Mouse (Mus musculus): ENCODE measurements around the gene Nme8.
A peak's percentile ranks its signal among the peaks of the same experiment; 100 is the strongest.

The Nme8 gene

GRCm38 (mm10) chr13:19697790-19698189, at the start of gene Nme8:
Gene Nme8, minus strand, starts transcription at chr13:19697794.
- DNase-seq (ENCODE audit: low spot score) = peak; percentile 14

GRCm38 (mm10) chr13:19745741-19746140, 48.1 kb upstream of the Nme8 start:
- peak; percentile 12 for DNase-seq (ENCODE audit: low spot score)

GRCm38 (mm10) chr13:19744536-19744935, 46.9 kb upstream of the Nme8 start:
- no peak for DNase-seq (ENCODE audit: low spot score)

GRCm38 (mm10) chr13:19734597-19734996, 37.0 kb upstream of the Nme8 start:
- DNase-seq (ENCODE audit: low spot score) = no peak

GRCm38 (mm10) chr13:19730826-19731225, 33.2 kb upstream of the Nme8 start:
- no peak for DNase-seq (ENCODE audit: low spot score)

GRCm38 (mm10) chr13:19718954-19719353, 21.4 kb upstream of the Nme8 start:
- no peak for DNase-seq (ENCODE audit: low spot score)

GRCm38 (mm10) chr13:19717201-19717600, 19.6 kb upstream of the Nme8 start:
- no peak for DNase-seq (ENCODE audit: low spot score)

GRCm38 (mm10) chr13:19703806-19704205, 6.2 kb upstream of the Nme8 start:
- DNase-seq (ENCODE audit: low spot score) = no peak

GRCm38 (mm10) chr13:19701443-19702078, 4.0 kb upstream of the Nme8 start:
- DNase-seq (ENCODE audit: low spot score) = no peak

- no peak for DNase-seq (ENCODE audit: low spot score)
Observed at GRCm38 (mm10) chr13:19700733-19701442, 3.3 kb upstream of the Nme8 start.

- DNase-seq (ENCODE audit: low spot score) = peak; percentile 78
Observed at GRCm38 (mm10) chr13:19698524-19699173, 1.1 kb upstream of the Nme8 start.

- no peak for DNase-seq (ENCODE audit: low spot score)
Observed at GRCm38 (mm10) chr13:19690417-19690816, 7.2 kb downstream of the Nme8 start.

- DNase-seq (ENCODE audit: low spot score) = no peak
Observed at GRCm38 (mm10) chr13:19689971-19690370, 7.6 kb downstream of the Nme8 start.

GRCm38 (mm10) chr13:19684007-19684406, 13.6 kb downstream of the Nme8 start:
- peak; percentile 63 for DNase-seq (ENCODE audit: low spot score)

GRCm38 (mm10) chr13:19682879-19683640, 14.5 kb downstream of the Nme8 start:
- no peak for DNase-seq (ENCODE audit: low spot score)

- no peak for DNase-seq (ENCODE audit: low spot score)
Observed at GRCm38 (mm10) chr13:19674601-19675000, 23.0 kb downstream of the Nme8 start.

GRCm38 (mm10) chr13:19674025-19674424, 23.6 kb downstream of the Nme8 start:
- no peak for DNase-seq (ENCODE audit: low spot score)

GRCm38 (mm10) chr13:19668355-19669140, 29.0 kb downstream of the Nme8 start:
- no peak for DNase-seq (ENCODE audit: low spot score)

- DNase-seq (ENCODE audit: low spot score) = no peak
Observed at GRCm38 (mm10) chr13:19652405-19652804, 45.2 kb downstream of the Nme8 start.

GRCm38 (mm10) chr13:19649824-19650223, 47.8 kb downstream of the Nme8 start:
- no peak for DNase-seq (ENCODE audit: low spot score)

GRCm38 (mm10) chr13:19644225-19644624, 53.4 kb downstream of the Nme8 start:
- peak; percentile 31 for DNase-seq (ENCODE audit: low spot score)

GRCm38 (mm10) chr13:19643519-19643918, 54.1 kb downstream of the Nme8 start:
- no peak for DNase-seq (ENCODE audit: low spot score)
